Mouse (Mus musculus) hindbrain, embryonic 15.5 days (tissue): Measurements from ENCODE around the gene Mapk8ip2. TPM values are rescaled to one million over a fixed set of nuclear protein-coding genes. Genes with fewer than 3 reads are reported as not detected.
A peak's percentile ranks its signal among the peaks of the same experiment; 100 is the strongest.

ENCODE experiments used
- ATAC-seq: fragments of 200-750 bp; cut with Nextera tagmentation; 2 replicates; pipeline ENCODE4 v1.8.0; 2017; ENCODE audit warnings: low read depth, moderate number of reproducible peaks, moderate TSS enrichment; ENCODE audit not compliant: low FRiP score
- H3K27ac ChIP-seq: fragments of 300-500 bp; sonication (generic); replicated peaks from 2 replicates; pipeline ENCODE4 v1.5.1; 2015; ENCODE audit warnings: mild to moderate bottlenecking, inconsistent platforms
- H3K27me3 ChIP-seq: fragments of 300-500 bp; sonication (generic); 2 replicates; pipeline ENCODE4 v1.6.1; 2015; ENCODE audit warnings: control low read depth, inconsistent platforms
- H3K36me3 ChIP-seq: fragments of 300-500 bp; sonication (generic); 2 replicates; pipeline ENCODE4 v1.6.1; 2015; ENCODE audit warnings: control low read depth, inconsistent platforms
- H3K4me1 ChIP-seq: fragments of 300-500 bp; sonication (generic); replicated peaks from 2 replicates; pipeline ENCODE4 v1.6.1; 2015; ENCODE audit warnings: control low read depth, inconsistent platforms
- H3K4me2 ChIP-seq: fragments of 300-500 bp; sonication (generic); 2 replicates; pipeline ENCODE4 v1.6.1; 2015; ENCODE audit warnings: moderate library complexity, mild to moderate bottlenecking, inconsistent platforms
- H3K4me3 ChIP-seq: fragments of 300-500 bp; sonication (generic); 2 replicates; pipeline ENCODE4 v1.5.1; 2015; ENCODE audit warnings: mild to moderate bottlenecking, inconsistent platforms
- H3K9ac ChIP-seq: fragments of 300-500 bp; sonication (generic); 2 replicates; pipeline ENCODE4 v1.6.1; 2015; ENCODE audit warnings: inconsistent platforms
- H3K9me3 ChIP-seq: fragments of 300-500 bp; sonication (generic); 2 replicates; pipeline ENCODE4 v1.6.1; 2016; ENCODE audit warnings: control low read depth, inconsistent platforms
- WGBS: fragments of 180-500 bp; shearing (Covaris S2); methylation state at CpG from one replicate; pipeline ENCODE4 v1.1.7; 2015; 5-methylcytosine and 5-hydroxymethylcytosine counted together
- polyA plus RNA-seq: library from polyadenylated mRNA; unstranded; fragments of >200 nt; fragmentation: Nextera tagmentation; extraction: Ambion mirVana; gene quantifications from 2 replicates; pipeline ENCODE4 v1.2.1, GENCODE M21; 2015

The Mapk8ip2 gene
- polyA plus RNA-seq, 1 experiment from 2014 or later = 87.6 TPM

DNA sequence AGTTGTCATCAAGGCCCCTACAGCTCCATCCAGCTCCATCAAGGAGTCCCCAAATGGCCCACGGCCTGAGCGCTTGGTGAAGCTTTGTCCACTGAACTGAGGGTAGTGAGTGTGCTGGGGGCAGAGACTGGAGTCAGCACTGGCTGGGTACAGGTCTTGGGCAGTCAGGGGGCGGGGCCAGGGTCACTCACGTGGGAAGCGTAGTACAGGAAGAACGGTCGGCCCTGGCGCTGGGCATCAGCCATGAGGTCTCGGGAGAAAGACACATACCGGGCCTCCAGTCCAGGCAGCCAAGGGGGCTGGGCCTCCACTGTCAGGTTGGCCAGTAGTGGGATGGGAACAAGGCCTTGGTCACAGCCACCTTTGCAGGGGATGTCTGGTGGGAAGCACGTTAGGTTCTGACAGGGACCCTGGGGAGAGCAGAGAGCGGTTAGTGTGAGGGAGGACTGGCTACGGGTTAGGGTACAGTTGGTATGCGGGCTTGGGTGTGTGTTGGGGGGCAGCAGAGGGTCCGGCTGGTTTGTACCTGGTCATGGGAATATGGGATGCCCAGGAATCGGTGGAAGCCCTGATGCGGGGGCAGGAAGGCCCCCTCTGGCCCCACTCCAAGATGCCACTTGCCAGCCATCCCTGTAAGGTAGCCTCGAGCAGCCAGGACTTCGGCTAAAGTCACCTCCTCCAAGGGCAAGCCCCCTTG, 21.0 kb downstream of the Mapk8ip2 start:
- H3K27me3 ChIP-seq = no peaks in the 10 kb centered on the region
- no peak overlapping the region for H3K9ac ChIP-seq
- no peaks in the 10 kb centered on the region for H3K36me3 ChIP-seq
- WGBS = 94% methylated on average over 19 of the region's 19 CpGs
- ATAC-seq = no peak
- no peak overlapping the region for H3K27ac ChIP-seq
- H3K4me1 ChIP-seq = peaks cover 34% of the 10 kb centered on the region
- no peaks in the 10 kb centered on the region for H3K9me3 ChIP-seq
- peak overlapping the region; percentile 57; the same call in 1 of the 2 replicates for H3K4me3 ChIP-seq
- peak overlapping the region; percentile 85 for H3K4me2 ChIP-seq

DNA sequence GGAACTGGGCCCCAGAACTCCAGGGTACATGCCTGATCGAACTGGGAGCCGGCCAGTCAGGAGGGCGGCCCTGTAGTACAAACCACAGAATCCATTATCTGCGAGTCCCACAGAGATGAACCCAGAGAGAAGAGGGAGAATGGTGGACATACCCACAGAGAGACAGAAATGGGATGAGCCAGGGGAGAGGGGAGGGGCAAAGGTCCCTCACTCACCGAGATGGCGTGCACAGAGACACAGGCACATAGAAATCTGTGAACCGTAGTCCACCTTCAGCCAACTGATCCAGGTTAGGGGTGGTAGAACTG, 21.5 kb downstream of the Mapk8ip2 start:
- Histone ChIP-seq H3K36me3 (no peaks in the 10 kb centered on the region), H3K4me3 (peak overlapping the region; percentile 57), H3K4me2 (peak overlapping the region; percentile 85), H3K9ac (peak overlapping the region; percentile 62), H3K27ac (peak overlapping the region; percentile 86; the same call in 1 of the 2 replicates), H3K9me3 (no peaks in the 10 kb centered on the region), H3K4me1 (peaks cover 34% of the 10 kb centered on the region), H3K27me3 (no peaks in the 10 kb centered on the region)
- ATAC-seq = no peak
- 89% methylated on average over 7 of the region's 7 CpGs for WGBS

DNA sequence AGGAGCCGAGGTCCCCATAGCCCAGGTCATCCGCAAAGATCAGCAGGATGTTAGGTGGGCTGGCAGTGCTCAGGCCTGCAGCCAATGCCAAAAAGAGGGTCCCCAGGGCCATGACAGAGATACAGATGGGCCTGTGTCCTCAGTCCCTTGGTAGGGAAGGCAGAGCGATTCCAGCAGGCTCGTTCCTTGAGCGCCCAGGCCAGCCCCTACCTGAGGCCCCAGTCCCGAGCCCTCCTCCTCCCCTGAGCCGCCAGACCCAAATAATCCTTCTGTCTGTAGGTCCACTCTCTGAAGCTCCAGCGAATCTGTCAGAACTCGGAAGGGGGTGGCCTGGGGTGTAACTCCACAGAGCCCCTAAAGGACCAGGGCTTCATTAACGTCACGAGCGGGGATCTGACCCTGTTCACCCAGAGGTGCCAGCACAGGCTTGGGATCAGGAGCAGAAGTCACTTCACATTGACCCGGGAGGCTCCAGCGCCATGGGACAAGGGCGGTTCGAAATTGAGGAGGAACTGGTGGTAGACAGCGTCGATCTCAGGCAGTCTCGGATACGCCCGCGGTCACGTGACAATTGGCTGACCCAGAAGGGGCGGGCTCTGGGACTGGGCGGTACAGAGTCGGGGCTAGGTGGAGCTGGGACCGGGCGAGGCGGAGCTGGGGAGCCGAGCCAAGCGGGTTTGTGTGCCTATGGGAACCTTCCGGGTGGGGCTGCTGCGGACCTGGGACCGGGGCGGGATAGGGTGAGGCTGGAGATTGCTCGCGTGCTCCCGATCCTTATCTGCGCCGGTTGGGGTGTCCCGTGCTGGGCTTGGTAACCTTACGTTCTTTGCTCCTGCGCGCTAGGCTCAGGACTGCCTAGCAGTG, 22.1 kb downstream of the Mapk8ip2 start:
- Histone ChIP-seq H3K4me2 (peak overlapping the region; percentile 85), H3K9me3 (no peaks in the 10 kb centered on the region), H3K9ac (peak overlapping the region; percentile 62), H3K4me1 (peaks cover 34% of the 10 kb centered on the region), H3K27me3 (no peaks in the 10 kb centered on the region), H3K36me3 (no peaks in the 10 kb centered on the region), H3K27ac (peak overlapping the region; percentile 86), H3K4me3 (peak overlapping the region; percentile 57)
- 10% methylated on average over 44 of the region's 44 CpGs for WGBS
- peak; percentile 97 for ATAC-seq

DNA sequence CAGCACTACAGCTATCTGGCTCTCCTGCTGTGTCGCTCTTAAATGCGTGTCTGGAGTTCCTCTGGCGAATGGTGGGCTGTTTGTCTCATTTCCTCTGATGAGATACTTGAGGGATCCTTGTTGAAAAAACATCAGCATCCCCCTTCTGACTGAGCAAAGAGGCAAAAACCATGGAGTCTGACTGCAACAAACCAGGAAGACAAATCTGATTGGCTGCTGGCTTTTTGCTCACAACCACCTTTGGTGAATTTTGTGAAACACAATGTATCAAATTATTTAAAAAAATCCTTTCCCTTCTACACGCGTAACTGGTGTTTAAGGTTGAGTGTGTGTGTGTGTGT, 22.7 kb downstream of the Mapk8ip2 start:
- Histone ChIP-seq H3K9ac (peak overlapping the region; percentile 62), H3K4me3 (peak overlapping the region; percentile 57), H3K27ac (peak overlapping the region; percentile 86), H3K27me3 (no peaks in the 10 kb centered on the region), H3K9me3 (no peaks in the 10 kb centered on the region), H3K4me1 (peaks cover 34% of the 10 kb centered on the region), H3K4me2 (peak overlapping the region; percentile 85), H3K36me3 (no peaks in the 10 kb centered on the region)
- no peak for ATAC-seq
- WGBS = 7% methylated on average over 5 of the region's 5 CpGs

DNA sequence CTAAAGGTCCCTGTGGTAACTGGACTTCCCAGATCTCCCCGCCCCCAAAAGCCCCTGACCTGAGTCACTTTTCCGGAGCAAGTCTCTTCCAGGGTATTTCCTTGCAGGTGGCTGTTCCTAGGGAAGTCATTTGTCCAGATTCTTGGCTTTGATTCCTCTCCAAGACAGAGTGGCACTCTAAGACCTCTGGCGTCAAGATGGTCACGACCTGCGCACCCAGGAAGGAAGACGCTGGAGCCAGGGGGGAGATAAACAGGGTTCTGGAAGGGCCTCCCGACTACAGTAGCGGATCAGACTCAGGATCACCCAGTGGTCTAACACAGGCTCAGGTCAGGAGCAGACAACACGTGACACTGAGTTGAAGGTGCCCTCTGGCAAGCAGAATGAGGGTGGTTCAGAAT, 23.4 kb downstream of the Mapk8ip2 start, which contains the start of gene Arsa:
Gene Arsa, minus strand, starts transcription at position 335 of the 401 bp plus-strand sequence.
- Histone ChIP-seq H3K27me3 (no peaks in the 10 kb centered on the region), H3K9me3 (no peaks in the 10 kb centered on the region), H3K4me2 (peak within 1 kb of the TSS; percentile 85), H3K27ac (peak within 1 kb of the TSS; percentile 86), H3K4me3 (peak within 1 kb of the TSS; percentile 57), H3K4me1 (peaks cover 34% of the 10 kb centered on the region), H3K36me3 (no peaks in the 10 kb centered on the region), H3K9ac (peak within 1 kb of the TSS; percentile 62)
- WGBS = 35% methylated on average over 9 of the region's 9 CpGs
- no peak for ATAC-seq

DNA sequence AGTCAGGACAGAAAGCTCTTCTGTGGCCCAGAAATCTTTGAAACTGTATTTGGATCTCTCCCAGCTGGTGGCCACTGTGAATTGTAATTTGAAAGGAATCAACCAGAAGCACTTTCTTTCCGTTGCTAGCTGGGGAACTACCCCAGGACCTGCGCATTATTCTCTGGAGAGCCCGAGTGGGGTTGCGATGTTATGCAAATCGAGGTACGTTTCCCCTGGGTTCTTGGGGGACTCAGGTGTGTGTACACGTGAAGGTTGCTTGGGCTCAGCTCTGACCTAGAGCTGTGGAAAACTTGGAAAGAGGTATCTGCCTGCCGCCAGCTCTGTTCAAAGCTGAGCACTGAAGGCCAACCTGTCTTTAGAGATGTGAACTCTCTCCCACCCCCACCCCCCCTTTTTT, 24.1 kb downstream of the Mapk8ip2 start:
- H3K4me3 ChIP-seq = no peak overlapping the region
- peaks cover 34% of the 10 kb centered on the region for H3K4me1 ChIP-seq
- no peak overlapping the region for H3K27ac ChIP-seq
- H3K9ac ChIP-seq = no peak overlapping the region
- H3K9me3 ChIP-seq = no peaks in the 10 kb centered on the region
- H3K27me3 ChIP-seq = no peaks in the 10 kb centered on the region
- H3K36me3 ChIP-seq = no peaks in the 10 kb centered on the region
- no peak for ATAC-seq
- 36% methylated on average over 8 of the region's 8 CpGs for WGBS
- H3K4me2 ChIP-seq = no peak overlapping the region; the same call in 1 of the 2 replicates

DNA sequence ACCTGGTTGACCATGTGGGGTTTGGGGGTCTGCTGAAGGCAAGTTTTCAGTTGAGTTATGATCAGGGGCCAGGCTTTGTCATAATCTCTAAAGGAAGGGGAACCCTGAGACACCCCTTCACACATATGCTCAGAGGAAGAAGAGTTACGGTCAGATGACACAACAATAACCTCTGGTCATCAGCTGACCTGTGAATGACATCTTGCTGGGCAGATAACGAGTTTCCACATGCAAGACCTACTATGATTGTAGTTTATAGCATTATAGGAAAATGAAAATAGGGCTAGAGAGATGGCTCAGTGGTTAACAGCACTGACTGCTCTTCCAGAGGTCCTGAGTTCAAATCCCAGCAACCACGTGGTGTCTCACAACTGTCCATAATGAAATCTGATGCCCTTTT, 24.9 kb downstream of the Mapk8ip2 start:
- no peak overlapping the region for H3K4me3 ChIP-seq
- no peaks in the 10 kb centered on the region for H3K36me3 ChIP-seq
- H3K27ac ChIP-seq = no peak overlapping the region
- H3K4me1 ChIP-seq = peaks cover 34% of the 10 kb centered on the region
- H3K4me2 ChIP-seq = no peak overlapping the region
- H3K27me3 ChIP-seq = no peaks in the 10 kb centered on the region
- WGBS = 94% methylated on average over 3 of the region's 3 CpGs
- H3K9ac ChIP-seq = no peak overlapping the region
- ATAC-seq = no peak
- no peaks in the 10 kb centered on the region for H3K9me3 ChIP-seq

DNA sequence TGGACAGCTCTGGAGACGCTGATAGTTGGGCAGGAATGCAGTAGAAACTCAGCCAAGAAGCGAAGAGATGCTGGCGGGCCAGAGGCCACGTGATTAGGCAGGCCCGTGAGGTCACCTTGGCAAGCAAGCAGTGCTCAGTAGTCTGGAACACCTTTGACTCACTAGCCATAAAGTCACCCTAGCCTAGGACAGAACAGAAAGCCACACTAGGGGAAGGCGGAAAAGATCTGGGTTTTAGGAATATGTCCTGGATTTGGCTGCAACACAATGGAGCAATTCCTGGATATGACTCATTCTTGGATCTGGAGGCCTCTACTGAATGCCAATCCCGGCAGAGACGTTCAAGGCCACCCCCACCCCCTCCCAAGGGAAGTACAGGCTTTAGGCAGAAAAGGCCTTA, 26.9 kb downstream of the Mapk8ip2 start:
- H3K27me3 ChIP-seq = no peaks in the 10 kb centered on the region
- WGBS = 83% methylated on average over 8 of the region's 8 CpGs
- H3K4me2 ChIP-seq = no peak overlapping the region
- no peak overlapping the region for H3K9ac ChIP-seq
- H3K4me3 ChIP-seq = no peak overlapping the region
- H3K9me3 ChIP-seq = no peaks in the 10 kb centered on the region
- ATAC-seq = no peak
- H3K36me3 ChIP-seq = no peaks in the 10 kb centered on the region
- H3K4me1 ChIP-seq = peaks cover 22% of the 10 kb centered on the region
- no peak overlapping the region for H3K27ac ChIP-seq

DNA sequence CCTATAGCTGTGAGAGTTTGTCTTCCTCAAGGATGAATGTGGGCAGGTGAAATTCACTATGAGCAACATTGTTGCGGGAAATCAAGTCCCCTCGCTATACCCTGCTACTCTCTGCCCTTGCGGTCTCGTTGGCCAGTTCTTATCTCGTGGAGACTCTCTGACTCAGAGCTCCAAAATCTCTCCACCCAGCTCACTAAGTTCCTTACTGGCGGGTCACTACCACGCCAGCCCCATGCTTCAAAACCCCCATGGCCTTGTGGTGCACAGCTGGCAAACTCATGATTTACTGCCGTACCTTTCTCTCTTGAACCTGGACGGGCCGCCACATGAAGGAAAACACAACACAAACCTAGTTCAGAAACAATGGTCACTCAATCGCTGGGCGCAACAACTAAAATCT, 34.5 kb downstream of the Mapk8ip2 start:
- H3K4me2 ChIP-seq = no peak overlapping the region
- no peak overlapping the region for H3K4me3 ChIP-seq
- no peaks in the 10 kb centered on the region for H3K27me3 ChIP-seq
- 84% methylated on average over 12 of the region's 12 CpGs for WGBS
- no peaks in the 10 kb centered on the region for H3K4me1 ChIP-seq
- no peaks in the 10 kb centered on the region for H3K9me3 ChIP-seq
- no peaks in the 10 kb centered on the region for H3K36me3 ChIP-seq
- no peak overlapping the region for H3K27ac ChIP-seq
- no peak for ATAC-seq
- H3K9ac ChIP-seq = no peak overlapping the region

DNA sequence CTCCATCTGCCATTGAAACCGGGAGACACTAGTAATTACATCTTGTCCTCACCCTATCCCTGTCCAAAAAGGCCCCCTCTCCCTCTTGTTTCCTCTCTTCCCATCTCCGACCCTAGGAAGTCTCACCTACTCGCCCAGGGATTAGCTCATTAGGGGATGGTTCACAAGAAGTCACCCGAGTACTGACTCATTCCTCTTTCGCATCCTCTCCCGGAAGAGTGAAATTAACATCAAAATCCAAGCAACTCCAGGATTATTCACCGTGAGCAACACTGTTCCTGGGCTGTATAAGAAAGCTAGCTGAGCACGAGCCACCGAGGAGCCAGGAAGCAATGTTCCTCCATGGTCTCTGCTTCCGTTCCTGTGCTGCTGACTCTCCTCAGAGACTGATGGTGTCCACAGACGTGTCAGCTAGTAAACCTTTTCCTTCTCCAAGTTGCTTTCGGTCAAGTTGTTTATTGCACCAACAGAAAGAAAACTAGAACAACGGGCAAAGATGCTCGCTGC, 35.0 kb downstream of the Mapk8ip2 start:
- no peak overlapping the region for H3K4me3 ChIP-seq
- H3K9ac ChIP-seq = no peak overlapping the region
- H3K27ac ChIP-seq = no peak overlapping the region
- no peak for ATAC-seq
- H3K36me3 ChIP-seq = no peaks in the 10 kb centered on the region
- 63% methylated on average over 14 of the region's 14 CpGs for WGBS
- no peak overlapping the region for H3K4me2 ChIP-seq
- no peaks in the 10 kb centered on the region for H3K4me1 ChIP-seq
- H3K9me3 ChIP-seq = no peaks in the 10 kb centered on the region
- H3K27me3 ChIP-seq = no peaks in the 10 kb centered on the region

DNA sequence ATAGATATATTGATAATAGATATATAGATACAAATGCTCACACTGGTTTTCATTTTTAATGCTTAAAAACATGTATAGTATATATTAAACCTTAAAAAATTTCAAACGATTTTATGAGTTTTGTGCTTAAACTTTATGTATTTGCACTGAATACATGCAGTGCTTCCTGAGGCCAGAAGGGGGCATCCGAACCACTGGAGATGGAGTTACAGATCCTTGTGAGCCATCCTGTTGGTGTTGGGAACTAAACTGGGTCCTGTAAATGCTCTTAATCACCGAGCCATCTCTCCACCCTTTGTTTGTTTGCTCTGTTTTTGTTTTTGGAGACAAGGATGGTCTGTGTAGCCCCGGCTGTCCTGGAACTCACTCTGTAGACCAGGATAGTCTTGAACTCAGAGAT, 41.3 kb downstream of the Mapk8ip2 start:
- 84% methylated on average over 4 of the region's 4 CpGs for WGBS
- Histone ChIP-seq H3K27ac (no peak overlapping the region), H3K9me3 (no peaks in the 10 kb centered on the region), H3K9ac (no peak overlapping the region), H3K27me3 (no peaks in the 10 kb centered on the region), H3K4me1 (peaks cover 23% of the 10 kb centered on the region), H3K36me3 (no peaks in the 10 kb centered on the region), H3K4me2 (no peak overlapping the region), H3K4me3 (no peak overlapping the region)
- no peak for ATAC-seq

DNA sequence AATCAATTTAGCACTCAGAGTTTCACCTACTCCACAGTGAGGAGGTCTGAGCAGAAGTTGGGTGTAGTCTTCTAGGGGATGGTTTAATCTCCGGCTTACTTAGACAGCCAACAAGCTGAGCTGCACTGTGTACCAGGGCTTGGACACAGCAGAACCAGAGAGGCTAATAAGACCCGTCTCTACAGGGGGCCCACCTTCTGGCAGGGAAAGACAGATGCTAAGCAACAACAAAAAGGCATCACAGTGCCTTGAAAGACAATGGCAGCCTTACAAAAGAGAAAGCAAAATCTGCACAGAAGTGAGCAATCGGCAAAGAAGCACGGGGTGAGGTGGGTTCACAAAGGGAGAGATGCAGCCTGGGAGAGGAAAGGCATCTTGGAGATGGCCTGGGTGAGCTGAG, 42.4 kb downstream of the Mapk8ip2 start:
- H3K27ac ChIP-seq = no peak overlapping the region
- no peak for ATAC-seq
- H3K4me3 ChIP-seq = no peak overlapping the region
- 0 out of 2 replicates have a peak, but pooled peaks cover 1% of the 10 kb centered on the region for H3K27me3 ChIP-seq
- H3K9me3 ChIP-seq = no peaks in the 10 kb centered on the region
- WGBS = 13% methylated on average over 4 of the region's 4 CpGs
- H3K4me1 ChIP-seq = peaks cover 33% of the 10 kb centered on the region
- H3K36me3 ChIP-seq = no peaks in the 10 kb centered on the region
- H3K9ac ChIP-seq = no peak overlapping the region
- no peak overlapping the region for H3K4me2 ChIP-seq
